In genomic region chr4:32536870-32537508, GRCm38 (mm10) we compare ENCODE assay signal across 8 mouse cellular contexts.
DNase-seq lines count a peak whose midpoint lies in the region; ATAC-seq and TF ChIP-seq lines count a peak whose summit lies in the region.
"Had no signal": no experiment of that assay in that cellular context is flagged by ENCODE, and none has a peak within 500 bp of the region (broad histone marks: within the 10 kb centered on the region; RNA-seq: fewer than 3 reads in every experiment).

No protein-coding gene starts in this region.

- no peak overlapping the region for H3K4me2 ChIP-seq in liver, postnatal 0 days (ENCODE audit: low read depth, low read length)
- H3K4me2 ChIP-seq in liver, embryonic 11.5 days, result no peak overlapping the region
- no peak overlapping the region for H3K4me2 ChIP-seq in forebrain, embryonic 15.5 days (replicated peaks)

- peak overlapping the region; percentile 66; the same call in 1 of the 2 replicates for H3K27ac ChIP-seq in liver, postnatal 0 days (ENCODE audit: low read depth)
- no peak overlapping the region for H3K27ac ChIP-seq in liver, embryonic 11.5 days (ENCODE audit: low read depth, low read length)
- H3K27ac ChIP-seq in forebrain, embryonic 15.5 days (replicated peaks), result peak overlapping the region; percentile 7; the same call in 1 of the 2 replicates

- H3K4me3 ChIP-seq in liver, postnatal 0 days (ENCODE audit: low read depth, low read length), result no peak overlapping the region
- no peak overlapping the region for H3K4me3 ChIP-seq in liver, embryonic 11.5 days (ENCODE audit: low read depth, low read length)
- no peak overlapping the region for H3K4me3 ChIP-seq in forebrain, embryonic 15.5 days
- H3K4me3 ChIP-seq: megakaryocyte, embryonic 14.5 days had no signal

- no peaks in the 10 kb centered on the region for H3K27me3 ChIP-seq in liver, postnatal 0 days (ENCODE audit: insufficient read depth, low read length)
- no peaks in the 10 kb centered on the region for H3K27me3 ChIP-seq in liver, embryonic 11.5 days (replicated peaks; ENCODE audit: control insufficient read depth, insufficient read depth, low read length)
- no peaks in the 10 kb centered on the region for H3K27me3 ChIP-seq in forebrain, embryonic 15.5 days

- TF ChIP-seq CTCF in liver, postnatal 0 days (IDR thresholded peaks at IDR 0.05; ENCODE audit: low read depth), result no peak

- no peaks in the 10 kb centered on the region for H3K36me3 ChIP-seq in liver, postnatal 0 days (replicated peaks; ENCODE audit: insufficient read depth, low read length)
- no peaks in the 10 kb centered on the region for H3K36me3 ChIP-seq in liver, embryonic 11.5 days (ENCODE audit: control insufficient read depth, insufficient read depth, low read length)
- H3K36me3 ChIP-seq in forebrain, embryonic 15.5 days, result no peaks in the 10 kb centered on the region

- no peaks in the 10 kb centered on the region for H3K9me3 ChIP-seq in liver, postnatal 0 days (ENCODE audit: low read length)
- no peaks in the 10 kb centered on the region for H3K9me3 ChIP-seq in liver, embryonic 11.5 days (ENCODE audit: control insufficient read depth, low read length)
- H3K9me3 ChIP-seq in forebrain, embryonic 15.5 days, result no peaks in the 10 kb centered on the region
- H3K9me3 ChIP-seq: megakaryocyte, embryonic 14.5 days had no signal

- WGBS in liver, postnatal 0 days (ENCODE audit: insufficient replicate concordance), result 63% methylated on average over 8 of the region's 8 CpGs
- WGBS in liver, embryonic 11.5 days, result 71% methylated on average over 8 of the region's 8 CpGs
- 66% methylated on average over 8 of the region's 8 CpGs for WGBS in forebrain, embryonic 15.5 days

- H3K9ac ChIP-seq in liver, postnatal 0 days (replicated peaks), result no peak overlapping the region
- H3K9ac ChIP-seq in liver, embryonic 11.5 days (ENCODE audit: low read depth, low read length), result no peak overlapping the region
- no peak overlapping the region for H3K9ac ChIP-seq in forebrain, embryonic 15.5 days (replicated peaks)

- no peak for TF ChIP-seq EP300 in liver, postnatal 0 days (IDR thresholded peaks at IDR 0.05; ENCODE audit: low read depth)

- H3K4me1 ChIP-seq in liver, postnatal 0 days (ENCODE audit: insufficient read depth), result peaks cover 4% of the 10 kb centered on the region; the same call in 1 of the 2 replicates
- H3K4me1 ChIP-seq in liver, embryonic 11.5 days (replicated peaks; ENCODE audit: control insufficient read depth, insufficient read depth, low read length), result peaks cover 3% of the 10 kb centered on the region
- peaks cover 50% of the 10 kb centered on the region for H3K4me1 ChIP-seq in forebrain, embryonic 15.5 days

- DNase-seq in liver, postnatal 0 days, result no peak
- DNase-seq in liver, embryonic 11.5 days (ENCODE audit: low spot score), result no peak
- peak; percentile 43 to 45 for DNase-seq in cerebellum, postnatal 10 days
- DNase-seq in left cerebral cortex, adult 11 months (ENCODE audit: low spot score), result no peak
- DNase-seq in layer of hippocampus, adult 8-10 months (ENCODE audit: low spot score in 2 of 2), result no peak

- ATAC-seq in liver, postnatal 0 days, result no peak
- ATAC-seq in liver, embryonic 11.5 days (replicated peaks; ENCODE audit: low FRiP score), result no peak
- no peak; the same call in 1 of the 2 replicates for ATAC-seq in forebrain, embryonic 15.5 days (replicated peaks)
- peak; percentile 77 for ATAC-seq in megakaryocyte progenitor cell, adult 5-6 weeks (replicated peaks; ENCODE audit: poor library complexity)

Comparison
In these comparisons a context has a peak if more than half of its experiments do, and no peak if none do; other contexts are left out.
1. DNase-seq: peak in cerebellum, postnatal 10 days (2 of 2); none in liver, postnatal 0 days (single experiment), liver, embryonic 11.5 days (single experiment), left cerebral cortex, adult 11 months (single experiment) and layer of hippocampus, adult 8-10 months (0 of 2).